Mouse (Mus musculus) liver, embryonic 14 days (tissue): ENCODE data around the gene Pla1a. TPM values are rescaled to one million over a fixed set of nuclear protein-coding genes. Genes with fewer than 3 reads are reported as not detected.

Experiments used
- polyA plus RNA-seq: library from polyadenylated mRNA; depleted of rRNA; stranded (reverse); fragments of >200 nt; gene quantifications from 2 replicates; pipeline ENCODE4 v1.2.3, GENCODE M21; 2012; rRNA removed

The Pla1a gene
- polyA plus RNA-seq, result 13.7 and 15.2 TPM in 2 replicates

DNA sequence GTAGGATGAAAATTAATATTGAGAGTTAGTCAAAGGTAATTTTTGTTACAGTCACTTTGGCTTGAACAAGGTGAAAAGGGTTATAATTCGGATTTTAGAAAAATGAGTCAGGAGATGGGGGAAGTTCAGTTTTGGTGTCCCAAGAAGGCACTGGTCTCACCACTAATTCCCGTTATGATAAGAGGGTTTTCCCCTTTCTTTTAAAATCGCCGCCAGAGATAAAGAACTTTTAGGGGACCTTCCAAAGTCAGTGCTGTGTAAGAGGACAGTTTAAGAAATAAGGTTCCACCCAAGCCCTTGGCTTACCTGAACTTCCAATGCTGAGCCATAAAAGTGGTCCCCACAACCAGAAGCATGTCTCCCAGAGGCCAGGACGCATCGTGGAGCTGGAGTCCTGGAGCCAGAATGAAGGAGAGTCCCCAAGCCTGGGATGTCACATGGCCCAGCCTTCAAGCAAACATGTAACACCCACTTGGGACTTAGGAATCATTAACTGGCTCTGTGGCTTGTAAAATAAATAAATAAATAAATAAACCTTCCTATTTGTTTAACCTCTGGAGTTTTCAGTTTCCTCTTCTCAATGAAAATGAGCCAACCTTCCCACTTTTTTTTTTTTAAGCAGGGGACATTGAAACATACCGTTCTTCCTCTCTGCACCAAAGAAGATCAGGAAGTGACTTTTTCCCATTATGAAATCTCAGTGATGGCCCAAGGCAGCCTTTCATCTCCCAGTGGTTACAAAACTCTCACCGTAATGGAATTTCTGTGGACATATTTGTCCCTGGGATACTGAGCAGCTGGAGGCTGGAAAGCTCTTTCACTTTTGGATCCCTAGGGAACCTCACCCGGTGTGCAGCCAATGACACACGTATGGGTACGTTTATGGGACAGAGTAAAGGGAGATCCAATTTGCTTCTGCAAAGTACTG lies at the start of gene Pla1a:
Pla1a (minus strand) TSS at position 648 of the 928 bp plus-strand sequence.

GRCm38 (mm10) chr16:38455511-38456418 lies 22.8 kb upstream of the Pla1a start, which contains the start of gene Cd80:
Gene Cd80 (plus strand): TSS chr16:38455561.

DNA sequence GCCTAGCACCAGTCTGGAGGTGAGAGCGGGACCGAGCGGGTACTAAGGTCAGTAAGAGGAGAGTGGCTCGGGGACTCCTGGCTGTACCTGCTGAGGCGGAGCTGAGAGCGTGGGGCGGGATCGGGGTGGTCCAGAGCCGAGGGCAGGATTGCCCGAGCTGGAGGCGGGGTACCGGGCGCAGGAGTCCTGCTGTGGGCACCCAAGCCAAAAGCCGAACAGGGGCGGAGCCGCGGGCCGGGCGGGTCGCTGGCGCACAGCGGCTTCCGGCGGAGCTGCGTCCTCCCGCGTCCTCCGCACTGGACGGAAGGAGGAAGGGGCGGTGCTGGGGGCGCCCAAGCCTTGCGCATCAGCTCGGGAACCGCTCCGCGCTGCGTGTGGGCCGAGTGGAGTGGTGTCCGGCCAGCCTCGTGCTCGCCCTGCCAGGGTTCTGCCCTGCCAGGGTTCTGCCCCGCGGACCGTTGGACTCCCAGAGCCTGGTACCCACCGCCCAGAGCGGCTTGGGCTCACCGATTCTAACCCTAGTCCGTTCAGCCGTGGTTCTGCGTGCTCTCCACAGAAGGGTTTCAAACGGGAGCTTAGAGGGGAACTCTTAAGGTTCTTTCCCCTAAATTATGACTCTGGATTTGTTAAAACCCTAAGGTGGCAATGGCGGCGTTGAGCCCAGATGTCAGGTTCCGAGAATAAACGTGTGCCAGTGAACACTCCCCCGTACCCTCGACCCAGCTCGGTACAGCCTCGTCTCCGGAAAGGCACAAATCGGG lies 19.7 kb upstream of the Pla1a start, which contains the start of gene Adprh:
Adprh (minus strand) TSS at position 262 of the 761 bp plus-strand sequence.

DNA sequence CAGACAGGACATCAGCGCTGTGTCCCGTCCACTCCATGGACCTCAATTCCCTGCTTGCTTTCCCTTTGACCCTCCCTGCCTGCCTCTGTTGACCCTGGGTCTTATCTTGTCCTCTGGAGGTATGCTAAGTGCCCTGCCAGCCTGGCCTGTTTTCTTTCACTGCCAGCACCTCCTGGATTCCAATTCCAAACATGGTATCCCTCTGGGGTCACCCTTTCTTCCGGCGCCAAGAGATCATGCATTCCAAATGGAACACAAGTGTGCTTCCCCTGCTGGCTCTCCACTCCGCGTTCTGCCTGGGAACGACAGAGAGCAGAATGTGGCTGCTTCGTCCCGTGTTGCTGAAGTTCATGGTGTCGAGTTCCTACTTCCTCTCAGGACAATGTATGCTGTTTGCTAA lies 71.0 kb downstream of the Pla1a start, which contains the start of gene Popdc2:
Popdc2 (plus strand) TSS at position 277 of the 400 bp plus-strand sequence.

DNA sequence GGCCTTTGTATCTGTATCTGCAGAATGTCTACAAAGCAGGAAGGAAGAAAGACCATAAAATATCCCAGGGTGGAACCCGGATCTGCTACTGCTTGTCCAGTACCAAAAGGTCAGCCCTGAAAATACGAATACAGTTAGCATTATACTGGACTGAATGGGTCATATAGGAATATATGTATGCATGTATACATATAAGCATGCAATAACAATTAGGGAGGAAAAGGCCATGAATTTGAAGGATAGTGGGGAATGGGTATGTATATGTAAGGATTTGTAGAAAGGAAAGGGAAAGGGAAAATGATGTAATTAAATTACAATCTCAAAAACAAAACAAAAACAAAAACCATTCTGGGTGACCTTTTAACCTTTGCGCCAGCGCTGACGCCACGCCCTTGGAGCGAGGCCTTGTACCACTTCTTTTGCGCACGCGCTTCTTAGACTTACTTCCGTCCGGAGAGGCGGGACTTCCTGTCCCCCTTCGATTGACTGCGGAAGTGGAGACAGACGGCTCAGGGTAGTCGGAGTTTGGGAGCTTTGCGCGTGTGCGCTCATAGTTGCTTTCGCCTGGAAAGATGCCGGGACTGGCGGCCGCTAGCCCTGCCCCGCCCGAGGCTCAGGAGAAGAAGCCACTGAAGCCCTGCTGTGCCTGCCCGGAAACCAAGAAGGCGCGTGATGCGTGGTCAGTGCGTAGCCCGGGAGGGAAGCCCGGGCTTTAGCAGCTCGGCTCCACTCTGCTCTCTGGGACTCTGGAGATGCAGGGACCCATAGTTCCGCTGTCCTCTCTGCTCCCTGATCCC lies 86.2 kb downstream of the Pla1a start, which contains the start of the genes Cox17 and Gm21987:
Cox17 (plus strand) TSS at position 463 of the 797 bp plus-strand sequence.
Gm21987 (plus strand) TSS at position 512 of the 797 bp plus-strand sequence.

Other genes starting within 250 kb of the Pla1a start
- 3.7 and 4.4 TPM in 2 replicates for gene Nr1i2, start 138.3 kb downstream of the Pla1a start, polyA plus RNA-seq
- gene Maats1, start 91.0 kb downstream of the Pla1a start, polyA plus RNA-seq, result 0.01 TPM in 2 replicates
- gene Cox17, start 86.2 kb downstream of the Pla1a start, polyA plus RNA-seq, result 248 and 251 TPM in 2 replicates
- not detected in 2 replicates for gene Gm21987, start 86.1 kb downstream of the Pla1a start, polyA plus RNA-seq
- 19.8 and 24.7 TPM in 2 replicates for gene Popdc2, start 70.9 kb downstream of the Pla1a start, polyA plus RNA-seq
- gene Adprh, start 19.6 kb upstream of the Pla1a start, polyA plus RNA-seq, result 14.6 and 15.9 TPM in 2 replicates
- gene Cd80, start 22.4 kb upstream of the Pla1a start, polyA plus RNA-seq, result 0.29 and 0.48 TPM in 2 replicates
- gene Timmdc1, start 89.5 kb upstream of the Pla1a start, polyA plus RNA-seq, result 5.4 and 6.2 TPM in 2 replicates
- 5.5 and 6.3 TPM in 2 replicates for gene Poglut1, start 117.1 kb upstream of the Pla1a start, polyA plus RNA-seq
- 27.6 and 29.1 TPM in 2 replicates for gene Tmem39a, start 125.6 kb upstream of the Pla1a start, polyA plus RNA-seq